Mouse (Mus musculus): ENCODE measurements around the gene Il31ra. TPM values are rescaled to one million over a fixed set of nuclear protein-coding genes. Genes with fewer than 3 reads are reported as not detected.

Gene Il31ra
- polyA plus RNA-seq, 1 experiment from 2014 or later = 0.10 TPM

DNA sequence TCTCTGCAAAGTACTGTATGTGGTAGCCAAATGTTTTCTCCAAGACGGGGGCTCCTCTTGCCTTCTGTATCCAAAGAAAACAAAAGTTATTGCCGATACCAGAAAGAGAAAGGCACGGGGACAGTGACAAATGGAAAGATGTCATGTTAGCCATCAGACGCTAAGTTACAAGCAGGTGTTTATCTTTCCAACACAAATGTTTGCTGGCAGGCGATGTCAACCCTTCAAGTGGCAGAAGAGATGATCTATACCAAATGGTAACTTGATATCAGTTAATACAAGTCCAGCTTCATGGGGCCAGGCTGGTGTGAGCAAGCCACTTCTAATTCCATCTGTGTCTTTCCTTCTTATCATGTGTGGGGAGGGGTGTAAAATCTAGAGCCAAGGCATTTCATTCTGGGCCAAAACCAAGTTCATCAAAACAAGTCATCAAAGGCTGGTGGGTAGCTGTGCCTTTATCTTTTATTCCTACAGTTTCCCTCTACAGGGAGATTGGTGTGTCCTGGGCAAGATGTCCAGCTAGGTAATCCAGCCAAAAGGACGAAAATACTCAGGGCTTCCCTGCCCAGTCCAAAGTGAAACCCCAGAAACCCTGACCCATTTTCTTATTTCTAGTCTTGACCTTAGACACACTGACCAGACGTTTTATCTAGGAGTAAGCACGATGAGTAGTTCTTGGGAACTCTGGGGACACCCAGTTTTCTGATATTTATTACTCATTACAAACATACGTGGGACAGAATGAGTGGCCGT, 52.8 kb downstream of the Il31ra start:
- Histone ChIP-seq H3K9me3 (replicated peaks; ENCODE audit: control insufficient read depth, low read length, poor library complexity, severe bottlenecking) (no peaks in the 10 kb centered on the region), H3K4me1 (ENCODE audit: control insufficient read depth, insufficient read depth, low read length) (no peaks in the 10 kb centered on the region), H3K27ac (ENCODE audit: low read length) (no peak overlapping the region), H3K27me3 (ENCODE audit: control insufficient read depth, insufficient read depth, low read depth, low read length) (no peaks in the 10 kb centered on the region), H3K4me3 (ENCODE audit: low read depth, low read length) (no peak overlapping the region), H3K4me2 (ENCODE audit: low read length) (no peak overlapping the region), H3K36me3 (ENCODE audit: control insufficient read depth, insufficient read depth, low read length) (no peaks in the 10 kb centered on the region), H3K9ac (ENCODE audit: low read depth, low read length) (no peak overlapping the region)
- no peak for ATAC-seq
- 89% methylated on average over 10 of the region's 10 CpGs for WGBS

DNA sequence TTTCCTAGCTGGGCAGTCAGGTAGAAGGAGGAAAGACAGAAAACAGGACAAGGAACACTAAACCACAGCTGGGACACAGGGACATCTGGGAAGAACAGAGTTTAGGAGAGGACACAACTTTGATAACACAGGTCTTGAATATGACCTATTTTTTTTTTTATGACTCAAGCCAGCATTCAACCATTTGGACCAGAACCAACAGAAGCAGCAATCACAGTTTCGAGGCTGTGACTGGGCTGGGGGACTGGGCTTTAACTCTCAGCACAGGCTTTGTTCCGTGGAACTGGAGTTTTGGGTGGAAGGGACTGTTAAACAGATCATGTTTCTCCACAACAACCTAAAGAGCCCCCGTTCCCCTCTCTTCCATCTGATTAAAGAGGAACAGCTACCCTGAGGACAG, 53.5 kb downstream of the Il31ra start:
- Histone ChIP-seq H3K9me3 (replicated peaks; ENCODE audit: control insufficient read depth, low read length, poor library complexity, severe bottlenecking) (no peaks in the 10 kb centered on the region), H3K4me2 (ENCODE audit: low read length) (no peak overlapping the region), H3K27ac (ENCODE audit: low read length) (no peak overlapping the region), H3K36me3 (ENCODE audit: control insufficient read depth, insufficient read depth, low read length) (no peaks in the 10 kb centered on the region), H3K27me3 (ENCODE audit: control insufficient read depth, insufficient read depth, low read depth, low read length) (no peaks in the 10 kb centered on the region), H3K4me3 (ENCODE audit: low read depth, low read length) (no peak overlapping the region), H3K9ac (ENCODE audit: low read depth, low read length) (no peak overlapping the region), H3K4me1 (ENCODE audit: control insufficient read depth, insufficient read depth, low read length) (no peaks in the 10 kb centered on the region)
- WGBS = 77% methylated on average over 3 of the region's 3 CpGs
- ATAC-seq = no peak

DNA sequence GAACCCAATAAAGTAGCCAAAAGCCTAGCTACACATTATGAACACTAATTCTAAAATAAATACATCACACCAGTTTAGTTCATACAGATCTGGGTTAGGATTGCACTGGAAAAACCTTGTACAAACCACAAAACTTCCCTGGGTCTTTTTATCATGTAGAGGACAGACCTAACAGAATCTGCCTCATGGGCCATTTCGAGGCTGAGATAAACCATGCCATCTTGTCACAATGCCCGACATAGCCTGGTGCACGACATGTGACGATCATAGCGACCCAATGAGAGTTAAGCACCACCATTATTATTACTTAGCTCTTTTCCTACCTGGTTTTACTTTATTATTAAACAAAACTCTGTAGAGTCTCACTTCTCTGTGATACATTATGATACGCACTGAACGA, 57.1 kb downstream of the Il31ra start:
- no peaks in the 10 kb centered on the region for H3K9me3 ChIP-seq (replicated peaks; ENCODE audit: control insufficient read depth, low read length, poor library complexity, severe bottlenecking)
- H3K36me3 ChIP-seq (ENCODE audit: control insufficient read depth, insufficient read depth, low read length) = no peaks in the 10 kb centered on the region
- H3K27ac ChIP-seq (ENCODE audit: low read length) = no peak overlapping the region
- no peak for ATAC-seq
- H3K4me3 ChIP-seq (ENCODE audit: low read depth, low read length) = no peak overlapping the region
- H3K27me3 ChIP-seq (ENCODE audit: control insufficient read depth, insufficient read depth, low read depth, low read length) = no peaks in the 10 kb centered on the region
- no peak overlapping the region for H3K4me2 ChIP-seq (ENCODE audit: low read length)
- WGBS = 95% methylated on average over 7 of the region's 7 CpGs
- H3K4me1 ChIP-seq (ENCODE audit: control insufficient read depth, insufficient read depth, low read length) = no peaks in the 10 kb centered on the region
- H3K9ac ChIP-seq (ENCODE audit: low read depth, low read length) = no peak overlapping the region

DNA sequence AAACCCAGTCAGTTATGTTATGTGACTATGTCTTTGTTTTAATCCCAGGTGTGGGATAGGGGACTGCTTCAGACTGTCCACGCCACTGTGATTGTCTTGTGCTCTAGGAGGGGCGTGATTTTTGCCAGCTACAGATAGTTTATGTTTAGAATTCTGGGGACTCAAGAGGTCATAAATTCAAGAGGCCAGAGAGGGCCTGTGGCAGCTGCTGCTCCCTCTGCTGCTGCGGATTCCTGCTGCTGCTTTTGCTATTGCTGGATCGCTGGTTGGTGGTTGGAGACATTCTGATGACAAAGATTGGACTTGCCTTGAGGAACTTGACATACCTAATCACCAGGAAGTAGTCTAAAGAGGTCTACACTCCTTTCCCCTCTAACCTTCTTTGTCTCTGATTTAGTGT, 57.5 kb downstream of the Il31ra start:
- no peak overlapping the region for H3K27ac ChIP-seq (ENCODE audit: low read length)
- no peaks in the 10 kb centered on the region for H3K9me3 ChIP-seq (replicated peaks; ENCODE audit: control insufficient read depth, low read length, poor library complexity, severe bottlenecking)
- H3K4me1 ChIP-seq (ENCODE audit: control insufficient read depth, insufficient read depth, low read length) = no peaks in the 10 kb centered on the region
- no peak for ATAC-seq
- no peak overlapping the region for H3K4me3 ChIP-seq (ENCODE audit: low read depth, low read length)
- H3K27me3 ChIP-seq (ENCODE audit: control insufficient read depth, insufficient read depth, low read depth, low read length) = no peaks in the 10 kb centered on the region
- H3K36me3 ChIP-seq (ENCODE audit: control insufficient read depth, insufficient read depth, low read length) = no peaks in the 10 kb centered on the region
- no peak overlapping the region for H3K9ac ChIP-seq (ENCODE audit: low read depth, low read length)
- 80% methylated on average over 4 of the region's 4 CpGs for WGBS
- no peak overlapping the region for H3K4me2 ChIP-seq (ENCODE audit: low read length)

DNA sequence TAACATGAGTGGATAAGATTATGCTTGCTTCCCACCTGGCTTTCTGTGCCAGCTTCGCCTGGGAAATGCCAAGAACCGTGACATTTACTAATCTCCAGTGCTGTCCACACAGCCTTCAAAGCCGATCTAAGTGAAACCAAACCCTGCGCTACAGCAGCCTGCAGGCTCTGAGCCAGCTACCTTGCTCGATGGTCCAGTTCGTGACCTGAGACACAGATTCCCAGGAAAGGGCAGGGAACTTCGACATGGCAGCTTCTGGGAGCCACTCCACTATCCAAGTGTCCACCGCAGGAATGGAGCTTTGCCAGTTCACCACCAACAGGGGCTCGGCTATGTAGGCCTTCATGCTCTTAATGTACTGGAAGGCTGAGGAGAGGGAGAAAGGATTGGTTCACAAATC, 60.6 kb downstream of the Il31ra start:
- no peak overlapping the region for H3K4me2 ChIP-seq (ENCODE audit: low read length)
- H3K36me3 ChIP-seq (ENCODE audit: control insufficient read depth, insufficient read depth, low read length) = no peaks in the 10 kb centered on the region
- no peak for ATAC-seq
- H3K4me3 ChIP-seq (ENCODE audit: low read depth, low read length) = no peak overlapping the region
- no peaks in the 10 kb centered on the region for H3K9me3 ChIP-seq (replicated peaks; ENCODE audit: control insufficient read depth, low read length, poor library complexity, severe bottlenecking)
- WGBS = 64% methylated on average over 9 of the region's 9 CpGs
- H3K27ac ChIP-seq (ENCODE audit: low read length) = no peak overlapping the region
- H3K9ac ChIP-seq (ENCODE audit: low read depth, low read length) = no peak overlapping the region
- H3K27me3 ChIP-seq (ENCODE audit: control insufficient read depth, insufficient read depth, low read depth, low read length) = no peaks in the 10 kb centered on the region
- no peaks in the 10 kb centered on the region for H3K4me1 ChIP-seq (ENCODE audit: control insufficient read depth, insufficient read depth, low read length)

DNA sequence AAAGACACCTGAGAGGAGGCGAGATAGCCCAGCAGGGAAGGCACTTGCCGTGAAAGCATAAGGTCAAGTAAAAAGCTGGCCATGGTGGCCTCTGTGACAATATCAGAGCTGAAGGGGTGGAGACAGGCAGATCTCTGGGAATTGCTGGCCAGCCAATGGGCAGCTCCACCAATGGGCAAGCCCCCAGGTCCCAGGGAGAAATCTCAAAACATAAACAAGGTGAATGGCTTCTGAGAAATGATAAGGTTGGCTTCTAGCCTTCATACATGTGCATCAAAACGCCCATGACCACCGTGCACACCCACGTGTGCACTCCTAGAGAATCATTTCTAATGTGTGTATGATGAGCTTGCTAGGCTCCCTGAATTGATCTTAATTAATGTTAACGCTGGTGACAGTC, 61.9 kb downstream of the Il31ra start:
- WGBS = 86% methylated on average over 6 of the region's 6 CpGs
- no peaks in the 10 kb centered on the region for H3K4me1 ChIP-seq (ENCODE audit: control insufficient read depth, insufficient read depth, low read length)
- H3K27me3 ChIP-seq (ENCODE audit: control insufficient read depth, insufficient read depth, low read depth, low read length) = no peaks in the 10 kb centered on the region
- H3K9me3 ChIP-seq (replicated peaks; ENCODE audit: control insufficient read depth, low read length, poor library complexity, severe bottlenecking) = no peaks in the 10 kb centered on the region
- H3K36me3 ChIP-seq (ENCODE audit: control insufficient read depth, insufficient read depth, low read length) = no peaks in the 10 kb centered on the region
- no peak overlapping the region for H3K27ac ChIP-seq (ENCODE audit: low read length)
- H3K4me3 ChIP-seq (ENCODE audit: low read depth, low read length) = no peak overlapping the region
- no peak for ATAC-seq
- H3K9ac ChIP-seq (ENCODE audit: low read depth, low read length) = no peak overlapping the region
- no peak overlapping the region for H3K4me2 ChIP-seq (ENCODE audit: low read length)

DNA sequence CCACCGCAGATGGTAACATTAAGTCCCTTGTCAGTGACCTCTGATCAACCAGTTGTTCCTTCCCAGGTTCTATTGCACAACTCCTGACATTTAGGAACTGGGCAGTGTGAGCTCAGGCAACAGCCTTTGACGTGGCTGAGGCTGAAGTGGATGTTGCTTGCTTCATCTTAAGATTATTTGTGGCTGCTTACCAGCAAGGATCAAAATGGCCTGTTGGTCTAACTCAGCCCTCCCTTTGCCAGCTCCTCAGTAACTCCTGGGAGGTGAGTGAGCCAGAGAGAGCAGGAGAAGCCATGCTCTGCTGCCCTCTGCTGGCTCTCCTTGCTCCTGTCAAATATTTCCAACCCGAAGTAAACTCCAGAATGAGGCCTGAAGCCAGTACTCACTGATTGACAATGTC, 64.3 kb downstream of the Il31ra start:
- 31% methylated on average over 3 of the region's 3 CpGs for WGBS
- Histone ChIP-seq H3K27ac (ENCODE audit: low read length) (no peak overlapping the region), H3K9me3 (replicated peaks; ENCODE audit: control insufficient read depth, low read length, poor library complexity, severe bottlenecking) (no peaks in the 10 kb centered on the region), H3K36me3 (ENCODE audit: control insufficient read depth, insufficient read depth, low read length) (no peaks in the 10 kb centered on the region), H3K27me3 (ENCODE audit: control insufficient read depth, insufficient read depth, low read depth, low read length) (no peaks in the 10 kb centered on the region), H3K4me1 (ENCODE audit: control insufficient read depth, insufficient read depth, low read length) (no peaks in the 10 kb centered on the region), H3K9ac (ENCODE audit: low read depth, low read length) (no peak overlapping the region), H3K4me3 (ENCODE audit: low read depth, low read length) (no peak overlapping the region), H3K4me2 (ENCODE audit: low read length) (no peak overlapping the region)
- peak; percentile 64 for ATAC-seq

DNA sequence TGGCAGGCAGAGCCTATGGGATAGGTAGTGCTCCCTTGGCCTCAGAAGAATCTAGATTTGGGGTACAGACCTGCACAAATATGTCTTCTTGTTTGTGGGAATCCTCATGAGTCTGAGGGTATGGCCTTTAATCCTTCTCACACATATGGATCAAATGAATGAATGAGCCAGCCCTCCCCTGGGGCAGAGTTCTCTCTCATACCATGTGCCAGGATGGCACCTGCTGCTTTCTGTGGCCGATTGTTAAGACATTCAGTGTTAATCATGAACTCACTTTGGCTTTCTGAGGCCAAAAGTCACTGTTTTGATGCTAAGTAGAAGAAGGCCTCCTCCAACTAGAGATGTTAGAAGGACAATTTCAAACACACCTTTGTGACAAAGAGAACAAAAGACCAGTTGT, 67.0 kb downstream of the Il31ra start:
- Histone ChIP-seq H3K4me1 (ENCODE audit: control insufficient read depth, insufficient read depth, low read length) (no peaks in the 10 kb centered on the region), H3K4me2 (ENCODE audit: low read length) (no peak overlapping the region), H3K36me3 (ENCODE audit: control insufficient read depth, insufficient read depth, low read length) (no peaks in the 10 kb centered on the region), H3K9ac (ENCODE audit: low read depth, low read length) (no peak overlapping the region), H3K27me3 (ENCODE audit: control insufficient read depth, insufficient read depth, low read depth, low read length) (no peaks in the 10 kb centered on the region), H3K27ac (ENCODE audit: low read length) (no peak overlapping the region), H3K9me3 (replicated peaks; ENCODE audit: control insufficient read depth, low read length, poor library complexity, severe bottlenecking) (no peaks in the 10 kb centered on the region), H3K4me3 (ENCODE audit: low read depth, low read length) (no peak overlapping the region)
- 43% methylated on average over 1 of the region's 1 CpGs for WGBS
- ATAC-seq = no peak

DNA sequence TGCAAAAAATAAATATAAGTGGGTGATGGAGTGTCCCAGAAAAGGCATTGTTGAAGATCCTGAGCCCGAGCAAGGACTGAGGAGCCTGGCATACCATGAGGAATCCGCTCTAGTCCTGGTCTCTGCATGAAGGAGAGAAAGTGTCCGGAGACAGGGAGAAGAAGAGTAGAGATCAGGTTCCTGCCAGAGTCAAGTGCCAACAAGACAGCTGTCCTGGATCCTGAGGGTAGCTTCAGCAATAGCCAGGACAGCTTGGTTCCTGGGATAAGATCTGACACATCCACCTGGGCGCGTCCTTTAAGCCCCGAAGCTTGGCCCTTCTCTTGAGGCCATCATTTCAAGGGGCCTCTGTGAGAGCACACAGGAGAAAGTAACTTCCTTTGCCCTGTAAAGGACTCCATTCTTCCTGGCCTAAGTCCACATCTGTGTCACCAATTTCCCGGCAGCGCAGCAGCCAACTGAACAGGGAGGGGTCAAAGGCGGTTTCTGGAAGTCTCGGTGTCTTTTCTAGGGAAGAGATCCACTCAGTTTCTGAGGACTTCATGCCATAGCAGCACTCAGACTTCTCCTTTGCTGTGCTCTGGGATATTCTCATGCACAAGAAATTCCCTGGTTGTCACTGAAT, 70.7 kb downstream of the Il31ra start:
- Histone ChIP-seq H3K9ac (ENCODE audit: low read depth, low read length) (no peak overlapping the region), H3K4me2 (ENCODE audit: low read length) (no peak overlapping the region), H3K36me3 (ENCODE audit: control insufficient read depth, insufficient read depth, low read length) (no peaks in the 10 kb centered on the region), H3K4me3 (ENCODE audit: low read depth, low read length) (no peak overlapping the region), H3K27me3 (ENCODE audit: control insufficient read depth, insufficient read depth, low read depth, low read length) (no peaks in the 10 kb centered on the region), H3K4me1 (ENCODE audit: control insufficient read depth, insufficient read depth, low read length) (no peaks in the 10 kb centered on the region), H3K9me3 (replicated peaks; ENCODE audit: control insufficient read depth, low read length, poor library complexity, severe bottlenecking) (no peaks in the 10 kb centered on the region), H3K27ac (ENCODE audit: low read length) (no peak overlapping the region)
- ATAC-seq = no peak
- WGBS = 96% methylated on average over 10 of the region's 10 CpGs
